Mouse (Mus musculus): ENCODE measurements at regions not wholly inside any gene's neighbourhood (a gene's known extent, or its start where the extent isn't known, plus 50 kb on each side); places are given as distances from the start of the nearest gene placed in this dataset.
"Not testable (repeated sequence)": the region's sequence is repeated elsewhere in the genome, so short reads cannot be mapped to it uniquely, and the experiment has no call there.

GRCm38 (mm10) chr10:96289005-96289404, 152.6 kb downstream of the Gm5426 start:
- not testable (repeated sequence) for H3K4me2 ChIP-seq (ENCODE audit: low read length); H3K9me3 ChIP-seq (replicated peaks; ENCODE audit: control insufficient read depth, low read length); H3K27ac ChIP-seq (ENCODE audit: low read depth, low read length); H3K4me3 ChIP-seq (ENCODE audit: low read depth, low read length); H3K9ac ChIP-seq (ENCODE audit: low read length); H3K36me3 ChIP-seq (ENCODE audit: control insufficient read depth, insufficient read depth, low read length); DNase-seq (ENCODE audit: low spot score); H3K27me3 ChIP-seq (replicated peaks; ENCODE audit: control insufficient read depth, insufficient read depth, low read length); H3K4me1 ChIP-seq (ENCODE audit: control insufficient read depth, insufficient read depth, low read length); ATAC-seq

GRCm38 (mm10) chr10:96293622-96294021, 157.2 kb downstream of the Gm5426 start:
- no peaks in the 10 kb centered on the region; the same call in 1 of the 2 replicates for H3K4me1 ChIP-seq (ENCODE audit: control insufficient read depth, insufficient read depth, low read length)
- H3K9me3 ChIP-seq (replicated peaks; ENCODE audit: control insufficient read depth, low read length), result no peaks in the 10 kb centered on the region
- no peaks in the 10 kb centered on the region for H3K36me3 ChIP-seq (ENCODE audit: control insufficient read depth, insufficient read depth, low read length)
- no peak overlapping the region for H3K4me2 ChIP-seq (ENCODE audit: low read length)
- WGBS, result 31% methylated on average over 7 of the region's 7 CpGs
- H3K4me3 ChIP-seq (ENCODE audit: low read depth, low read length), result no peak overlapping the region
- 0 out of 2 replicates have a peak, but pooled peaks have one; percentile 46 for ATAC-seq
- H3K27ac ChIP-seq (ENCODE audit: low read depth, low read length), result no peak overlapping the region
- DNase-seq (ENCODE audit: low spot score), result peak; percentile 68
- no peaks in the 10 kb centered on the region for H3K27me3 ChIP-seq (replicated peaks; ENCODE audit: control insufficient read depth, insufficient read depth, low read length)
- no peak overlapping the region for H3K9ac ChIP-seq (ENCODE audit: low read length)

GRCm38 (mm10) chr10:96294666-96295065, 158.3 kb downstream of the Gm5426 start:
- no peak for DNase-seq (ENCODE audit: low spot score)
- Histone ChIP-seq H3K27ac (ENCODE audit: low read depth, low read length) (no peak overlapping the region), H3K4me2 (ENCODE audit: low read length) (no peak overlapping the region), H3K9me3 (replicated peaks; ENCODE audit: control insufficient read depth, low read length) (no peaks in the 10 kb centered on the region), H3K36me3 (ENCODE audit: control insufficient read depth, insufficient read depth, low read length) (no peaks in the 10 kb centered on the region), H3K27me3 (replicated peaks; ENCODE audit: control insufficient read depth, insufficient read depth, low read length) (no peaks in the 10 kb centered on the region), H3K9ac (ENCODE audit: low read length) (no peak overlapping the region), H3K4me1 (ENCODE audit: control insufficient read depth, insufficient read depth, low read length) (no peaks in the 10 kb centered on the region; the same call in 1 of the 2 replicates), H3K4me3 (ENCODE audit: low read depth, low read length) (no peak overlapping the region)
- no peak for ATAC-seq
- WGBS, result 93% methylated on average over 2 of the region's 2 CpGs

- Histone ChIP-seq H3K27me3 (replicated peaks; ENCODE audit: control insufficient read depth, insufficient read depth, low read length) (no peaks in the 10 kb centered on the region), H3K27ac (ENCODE audit: low read depth, low read length) (no peak overlapping the region), H3K4me3 (ENCODE audit: low read depth, low read length) (no peak overlapping the region), H3K36me3 (ENCODE audit: control insufficient read depth, insufficient read depth, low read length) (no peaks in the 10 kb centered on the region), H3K9ac (ENCODE audit: low read length) (no peak overlapping the region), H3K4me1 (ENCODE audit: control insufficient read depth, insufficient read depth, low read length) (no peaks in the 10 kb centered on the region; the same call in 1 of the 2 replicates), H3K9me3 (replicated peaks; ENCODE audit: control insufficient read depth, low read length) (no peaks in the 10 kb centered on the region), H3K4me2 (ENCODE audit: low read length) (no peak overlapping the region)
- ATAC-seq, result no peak
- DNase-seq (ENCODE audit: low spot score), result no peak
- WGBS, result 86% methylated on average over 4 of the region's 4 CpGs
Observed at GRCm38 (mm10) chr10:96297658-96298057, 161.3 kb downstream of the Gm5426 start.

GRCm38 (mm10) chr10:96298566-96298965, 162.2 kb downstream of the Gm5426 start:
- no peak overlapping the region for H3K4me2 ChIP-seq (ENCODE audit: low read length)
- no peaks in the 10 kb centered on the region for H3K9me3 ChIP-seq (replicated peaks; ENCODE audit: control insufficient read depth, low read length)
- H3K4me3 ChIP-seq (ENCODE audit: low read depth, low read length), result no peak overlapping the region
- no peak overlapping the region for H3K9ac ChIP-seq (ENCODE audit: low read length)
- no peak for DNase-seq (ENCODE audit: low spot score)
- no peaks in the 10 kb centered on the region for H3K27me3 ChIP-seq (replicated peaks; ENCODE audit: control insufficient read depth, insufficient read depth, low read length)
- H3K4me1 ChIP-seq (ENCODE audit: control insufficient read depth, insufficient read depth, low read length), result no peaks in the 10 kb centered on the region; the same call in 1 of the 2 replicates
- H3K36me3 ChIP-seq (ENCODE audit: control insufficient read depth, insufficient read depth, low read length), result no peaks in the 10 kb centered on the region
- H3K27ac ChIP-seq (ENCODE audit: low read depth, low read length), result no peak overlapping the region
- WGBS, result 81% methylated on average over 5 of the region's 5 CpGs
- ATAC-seq, result no peak

GRCm38 (mm10) chr10:96305701-96306100, 169.3 kb downstream of the Gm5426 start:
- ATAC-seq, result no peak
- H3K4me2 ChIP-seq (ENCODE audit: low read length), result no peak overlapping the region
- H3K4me3 ChIP-seq (ENCODE audit: low read depth, low read length), result no peak overlapping the region
- WGBS, result 91% methylated on average over 7 of the region's 7 CpGs
- no peaks in the 10 kb centered on the region for H3K9me3 ChIP-seq (replicated peaks; ENCODE audit: control insufficient read depth, low read length)
- H3K27ac ChIP-seq (ENCODE audit: low read depth, low read length), result no peak overlapping the region
- no peaks in the 10 kb centered on the region for H3K27me3 ChIP-seq (replicated peaks; ENCODE audit: control insufficient read depth, insufficient read depth, low read length)
- no peak overlapping the region for H3K9ac ChIP-seq (ENCODE audit: low read length)
- H3K36me3 ChIP-seq (ENCODE audit: control insufficient read depth, insufficient read depth, low read length), result no peaks in the 10 kb centered on the region
- peaks cover 11% of the 10 kb centered on the region for H3K4me1 ChIP-seq (ENCODE audit: control insufficient read depth, insufficient read depth, low read length)
- DNase-seq (ENCODE audit: low spot score), result no peak

- H3K27me3 ChIP-seq (replicated peaks; ENCODE audit: control insufficient read depth, insufficient read depth, low read length), result no peaks in the 10 kb centered on the region
- H3K9ac ChIP-seq (ENCODE audit: low read length), result no peak overlapping the region
- ATAC-seq (peak; percentile 88), DNase-seq (ENCODE audit: low spot score) (peak; percentile 84)
- 12% methylated on average over 7 of the region's 7 CpGs for WGBS
- H3K4me1 ChIP-seq (ENCODE audit: control insufficient read depth, insufficient read depth, low read length), result peaks cover 11% of the 10 kb centered on the region
- peak overlapping the region; percentile 63 for H3K27ac ChIP-seq (ENCODE audit: low read depth, low read length)
- no peaks in the 10 kb centered on the region for H3K36me3 ChIP-seq (ENCODE audit: control insufficient read depth, insufficient read depth, low read length)
- H3K9me3 ChIP-seq (replicated peaks; ENCODE audit: control insufficient read depth, low read length), result peaks cover 3% of the 10 kb centered on the region; the same call in 1 of the 2 replicates
- H3K4me2 ChIP-seq (ENCODE audit: low read length), result no peak overlapping the region
- H3K4me3 ChIP-seq (ENCODE audit: low read depth, low read length), result no peak overlapping the region
Observed at GRCm38 (mm10) chr10:96308713-96309445, 172.5 kb downstream of the Gm5426 start.

- 67% methylated on average over 4 of the region's 4 CpGs for WGBS
- DNase-seq (ENCODE audit: low spot score) (no peak), ATAC-seq (no peak)
- Histone ChIP-seq H3K9ac (ENCODE audit: low read length) (no peak overlapping the region), H3K4me3 (ENCODE audit: low read depth, low read length) (no peak overlapping the region), H3K4me1 (ENCODE audit: control insufficient read depth, insufficient read depth, low read length) (peaks cover 11% of the 10 kb centered on the region), H3K4me2 (ENCODE audit: low read length) (no peak overlapping the region), H3K36me3 (ENCODE audit: control insufficient read depth, insufficient read depth, low read length) (no peaks in the 10 kb centered on the region), H3K9me3 (replicated peaks; ENCODE audit: control insufficient read depth, low read length) (peaks cover 3% of the 10 kb centered on the region; the same call in 1 of the 2 replicates), H3K27ac (ENCODE audit: low read depth, low read length) (peak overlapping the region; percentile 63; the same call in 1 of the 2 replicates), H3K27me3 (replicated peaks; ENCODE audit: control insufficient read depth, insufficient read depth, low read length) (no peaks in the 10 kb centered on the region)
Observed at GRCm38 (mm10) chr10:96309766-96310165, 173.4 kb downstream of the Gm5426 start.

GRCm38 (mm10) chr10:96325297-96325696, 188.9 kb downstream of the Gm5426 start:
- Histone ChIP-seq H3K4me1 (ENCODE audit: control insufficient read depth, insufficient read depth, low read length) (no peaks in the 10 kb centered on the region), H3K9me3 (replicated peaks; ENCODE audit: control insufficient read depth, low read length) (no peaks in the 10 kb centered on the region), H3K4me3 (ENCODE audit: low read depth, low read length) (no peak overlapping the region), H3K27me3 (replicated peaks; ENCODE audit: control insufficient read depth, insufficient read depth, low read length) (no peaks in the 10 kb centered on the region), H3K9ac (ENCODE audit: low read length) (no peak overlapping the region), H3K27ac (ENCODE audit: low read depth, low read length) (no peak overlapping the region), H3K36me3 (ENCODE audit: control insufficient read depth, insufficient read depth, low read length) (no peaks in the 10 kb centered on the region), H3K4me2 (ENCODE audit: low read length) (no peak overlapping the region)
- DNase-seq (ENCODE audit: low spot score) (no peak), ATAC-seq (no peak)
- WGBS, result 93% methylated on average over 1 of the region's 1 CpGs
